Mouse (Mus musculus) kidney, embryonic 15.5 days (tissue): ENCODE measurements at regions not wholly inside any gene's neighbourhood (a gene's known extent, or its start where the extent isn't known, plus 50 kb on each side); places are given as distances from the start of the nearest gene placed in this dataset.

ENCODE experiments used
- ATAC-seq: fragments of 200-750 bp; cut with Nextera tagmentation; replicated peaks from 2 replicates; pipeline ENCODE4 v1.8.0; 2017; ENCODE audit warnings: moderate TSS enrichment; ENCODE audit not compliant: low FRiP score
- H3K27ac ChIP-seq: fragments of 300-500 bp; sonication (generic); 2 replicates; pipeline ENCODE4 v1.5.1; 2015; ENCODE audit warnings: mild to moderate bottlenecking, inconsistent platforms
- H3K27me3 ChIP-seq: fragments of 300-500 bp; sonication (generic); 2 replicates; pipeline ENCODE4 v1.6.1; 2015; ENCODE audit warnings: inconsistent platforms
- H3K36me3 ChIP-seq: fragments of 300-500 bp; sonication (generic); 2 replicates; pipeline ENCODE4 v1.6.1; 2015; ENCODE audit warnings: inconsistent platforms
- H3K4me1 ChIP-seq: fragments of 300-500 bp; sonication (generic); 2 replicates; pipeline ENCODE4 v1.6.1; 2015; ENCODE audit warnings: inconsistent platforms
- H3K4me2 ChIP-seq: fragments of 300-500 bp; sonication (generic); 2 replicates; pipeline ENCODE4 v1.6.1; 2015; ENCODE audit warnings: moderate library complexity, mild to moderate bottlenecking, inconsistent platforms
- H3K4me3 ChIP-seq: fragments of 300-500 bp; sonication (generic); replicated peaks from 2 replicates; pipeline ENCODE4 v1.5.1; 2015; ENCODE audit warnings: mild to moderate bottlenecking, inconsistent platforms
- H3K9ac ChIP-seq: fragments of 300-500 bp; sonication (generic); 2 replicates; pipeline ENCODE4 v1.6.1; 2015; ENCODE audit warnings: mild to moderate bottlenecking, inconsistent platforms
- H3K9me3 ChIP-seq: fragments of 300-500 bp; sonication (generic); replicated peaks from 2 replicates; pipeline ENCODE4 v1.6.1; 2016; ENCODE audit warnings: inconsistent platforms
- WGBS: fragments of 180-500 bp; shearing (Covaris S2); methylation state at CpG from one replicate; pipeline ENCODE4 v1.1.7; 2015; ENCODE audit warnings: mixed read lengths; 5-methylcytosine and 5-hydroxymethylcytosine counted together

DNA sequence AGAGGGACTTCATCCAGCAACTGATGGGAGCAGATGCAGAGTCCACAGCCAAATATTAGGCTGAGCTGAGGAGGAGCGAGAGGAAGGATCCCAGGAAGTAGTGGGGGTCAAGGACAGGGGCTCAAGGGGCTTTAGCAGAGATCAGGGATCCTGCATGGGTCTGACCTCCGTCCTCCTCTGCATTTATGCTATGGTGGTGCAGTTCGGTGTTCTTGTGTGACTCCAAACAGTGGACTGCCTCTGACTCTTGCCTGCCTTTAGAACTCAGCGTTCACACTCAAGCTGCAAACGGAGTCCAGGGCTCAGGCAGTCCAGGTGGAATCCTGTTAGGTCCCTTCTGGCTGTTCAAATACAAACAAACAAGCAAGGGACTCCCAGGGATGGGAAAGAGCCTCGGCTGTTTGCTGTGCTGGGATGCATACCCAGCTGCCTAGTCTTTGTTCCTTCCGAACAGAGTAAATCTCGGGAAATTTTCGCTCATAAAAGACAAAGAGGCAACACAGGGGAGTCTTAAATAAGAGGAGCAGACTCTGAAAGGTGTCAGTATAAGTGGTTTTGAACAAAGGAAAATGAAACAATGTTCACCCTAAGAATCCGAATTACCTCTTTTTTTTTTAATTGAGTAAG lies 1042.9 kb downstream of the Robo2 start:
- ATAC-seq: no peak; the same call in 1 of the 2 replicates
- Histone ChIP-seq H3K4me1 (peaks cover 5% of the 10 kb centered on the region; the same call in 1 of the 2 replicates), H3K9me3 (no peaks in the 10 kb centered on the region), H3K36me3 (no peaks in the 10 kb centered on the region), H3K27ac (no peak overlapping the region), H3K9ac (no peak overlapping the region), H3K4me2 (peak overlapping the region; percentile 40; the same call in 1 of the 2 replicates), H3K27me3 (no peaks in the 10 kb centered on the region), H3K4me3 (no peak overlapping the region)
- WGBS: 46% methylated on average over 10 of the region's 10 CpGs

DNA sequence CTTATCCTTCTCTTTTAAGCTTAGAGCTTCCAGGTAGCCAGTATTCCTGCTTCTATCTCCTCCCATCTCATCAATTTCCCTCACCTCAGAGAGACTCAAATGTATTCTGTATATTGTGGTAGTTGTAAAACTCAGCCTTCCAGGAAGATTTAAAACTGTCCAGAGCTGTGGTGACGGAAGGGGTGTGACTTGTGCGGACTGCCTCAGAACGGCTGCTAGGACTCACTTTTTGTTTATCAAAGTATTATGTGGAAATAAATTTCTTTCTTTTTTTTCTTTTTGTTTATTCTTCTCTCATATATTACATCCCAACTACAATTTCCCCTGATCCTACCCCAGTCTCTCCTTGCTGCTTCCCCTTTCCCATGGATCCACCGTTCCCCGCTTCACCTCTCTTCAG lies 1043.7 kb downstream of the Robo2 start:
- Histone ChIP-seq H3K27me3 (no peaks in the 10 kb centered on the region), H3K9ac (no peak overlapping the region), H3K9me3 (no peaks in the 10 kb centered on the region), H3K4me2 (peak overlapping the region; percentile 40), H3K4me3 (0 out of 2 replicates have a peak overlapping the region, but pooled peaks have one; percentile 2), H3K36me3 (no peaks in the 10 kb centered on the region), H3K27ac (no peak overlapping the region), H3K4me1 (peaks cover 5% of the 10 kb centered on the region; the same call in 1 of the 2 replicates)
- no peak for ATAC-seq
- WGBS: 52% methylated on average over 5 of the region's 5 CpGs

DNA sequence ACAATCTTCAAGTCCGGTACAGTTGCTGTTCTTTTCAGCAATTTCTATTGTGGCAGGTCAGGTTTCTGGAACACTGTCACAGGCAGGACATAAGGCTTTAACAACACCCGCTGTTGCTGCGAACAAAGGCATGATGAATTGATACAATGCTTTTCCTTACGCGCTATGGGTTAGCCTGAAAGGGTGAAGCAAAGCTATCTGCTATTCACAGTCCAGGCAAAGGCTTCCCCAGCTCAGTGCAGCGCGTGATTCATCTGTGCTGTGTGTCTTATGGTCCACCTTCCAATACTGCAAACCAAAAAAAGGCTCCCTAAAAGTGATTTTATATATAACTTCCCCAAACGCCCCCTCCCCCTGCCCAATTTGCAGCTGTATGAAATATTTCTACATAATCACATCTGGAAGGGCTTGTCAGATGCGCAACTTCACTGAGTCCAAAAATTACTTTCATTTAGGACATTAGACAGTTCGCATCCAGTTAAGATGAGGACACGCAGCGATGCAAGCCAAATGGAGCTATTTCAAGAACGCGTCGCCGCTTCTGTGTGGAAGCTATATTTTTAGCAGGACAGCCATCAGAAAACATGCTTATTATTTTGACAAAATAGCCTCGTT lies 1044.3 kb downstream of the Robo2 start:
- Histone ChIP-seq H3K36me3 (no peaks in the 10 kb centered on the region), H3K4me1 (peaks cover 5% of the 10 kb centered on the region; the same call in 1 of the 2 replicates), H3K27ac (no peak overlapping the region), H3K9ac (no peak overlapping the region), H3K27me3 (no peaks in the 10 kb centered on the region), H3K9me3 (no peaks in the 10 kb centered on the region), H3K4me2 (peak overlapping the region; percentile 40), H3K4me3 (0 out of 2 replicates have a peak overlapping the region, but pooled peaks have one; percentile 2)
- whole genome bisulfite sequencing: 66% methylated on average over 17 of the region's 17 CpGs
- ATAC-seq: no peak

DNA sequence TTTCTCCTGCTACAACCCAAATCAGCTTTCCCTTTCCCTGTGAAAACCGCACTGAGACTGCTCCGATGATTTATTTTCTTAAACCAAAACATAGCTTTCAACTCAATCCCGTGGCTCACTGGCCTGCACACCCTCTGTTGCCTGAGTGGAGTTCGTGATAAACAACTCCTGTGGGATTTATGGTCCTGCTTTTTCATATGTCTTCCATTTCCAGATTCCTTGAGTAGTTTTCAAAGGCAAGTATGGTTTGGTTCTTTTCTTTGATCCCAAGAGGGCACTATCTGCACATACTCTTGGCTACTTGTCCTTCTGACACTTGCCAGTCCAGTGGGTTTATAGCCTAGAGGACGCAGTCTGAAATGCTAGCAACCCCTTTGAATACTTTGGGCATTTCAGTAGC lies 1042.6 kb downstream of the Robo1 start:
- peak; percentile 83 for ATAC-seq
- Histone ChIP-seq H3K4me2 (peak overlapping the region; percentile 33; the same call in 1 of the 2 replicates), H3K9me3 (no peaks in the 10 kb centered on the region)

DNA sequence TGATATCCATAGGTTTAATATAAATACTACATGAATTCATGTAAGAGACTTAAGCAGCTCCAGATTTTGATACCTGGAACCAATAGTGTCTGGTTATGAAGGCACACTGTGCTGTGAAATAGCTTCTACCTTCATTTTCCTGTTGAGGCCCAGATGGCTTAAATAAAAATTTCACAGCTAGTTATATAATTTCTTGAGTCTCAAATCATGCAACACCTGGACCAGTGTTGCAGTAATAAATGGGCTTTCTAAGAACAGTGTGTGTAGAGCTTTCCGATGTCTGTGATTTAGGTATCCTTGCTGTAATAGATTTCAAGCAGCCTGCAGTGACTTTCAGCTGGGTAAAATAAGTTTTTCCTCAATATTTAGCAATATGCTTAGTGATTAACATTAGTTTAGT lies 1035.8 kb downstream of the Robo1 start:
- Histone ChIP-seq H3K27me3 (no peaks in the 10 kb centered on the region), H3K4me1 (no peaks in the 10 kb centered on the region), H3K4me2 (no peak overlapping the region), H3K9ac (no peak overlapping the region), H3K4me3 (no peak overlapping the region), H3K27ac (no peak overlapping the region), H3K9me3 (no peaks in the 10 kb centered on the region), H3K36me3 (no peaks in the 10 kb centered on the region)
- 91% methylated on average over 1 of the region's 1 CpGs for WGBS
- no peak for ATAC-seq

More for the DNA sequence above, 1042.6 kb downstream of the Robo1 start:
- no peak overlapping the region for H3K4me3 ChIP-seq
- H3K9ac ChIP-seq: no peak overlapping the region
- H3K27ac ChIP-seq: no peak overlapping the region
- 0 out of 2 replicates have a peak, but pooled peaks cover 8% of the 10 kb centered on the region for H3K4me1 ChIP-seq
- H3K36me3 ChIP-seq: no peaks in the 10 kb centered on the region
- no peaks in the 10 kb centered on the region for H3K27me3 ChIP-seq
- WGBS: 14% methylated on average over 5 of the region's 5 CpGs

DNA sequence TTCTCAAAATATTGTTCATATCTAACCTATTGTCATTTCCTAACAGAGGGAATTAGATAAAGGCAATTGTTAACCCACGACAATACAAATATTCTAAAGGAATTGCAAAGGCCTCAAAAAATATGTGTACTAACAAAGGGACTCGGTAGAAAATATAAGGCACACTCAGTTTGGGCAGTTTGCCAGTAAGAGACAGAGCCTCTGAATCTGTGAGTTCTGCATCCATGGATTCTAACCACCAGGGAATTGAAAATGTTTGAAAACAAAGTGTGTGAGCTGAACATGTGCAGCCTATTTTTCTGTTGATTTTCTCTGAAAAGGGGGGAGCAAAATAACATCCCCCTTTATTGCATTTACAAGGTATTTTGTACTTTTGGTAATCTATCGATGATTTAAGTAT lies 1035.4 kb downstream of the Robo1 start:
- Histone ChIP-seq H3K4me2 (no peak overlapping the region), H3K27ac (no peak overlapping the region), H3K9me3 (no peaks in the 10 kb centered on the region), H3K4me1 (no peaks in the 10 kb centered on the region), H3K36me3 (no peaks in the 10 kb centered on the region), H3K27me3 (no peaks in the 10 kb centered on the region), H3K9ac (no peak overlapping the region), H3K4me3 (no peak overlapping the region)
- WGBS: 71% methylated on average over 3 of the region's 3 CpGs
- no peak for ATAC-seq

DNA sequence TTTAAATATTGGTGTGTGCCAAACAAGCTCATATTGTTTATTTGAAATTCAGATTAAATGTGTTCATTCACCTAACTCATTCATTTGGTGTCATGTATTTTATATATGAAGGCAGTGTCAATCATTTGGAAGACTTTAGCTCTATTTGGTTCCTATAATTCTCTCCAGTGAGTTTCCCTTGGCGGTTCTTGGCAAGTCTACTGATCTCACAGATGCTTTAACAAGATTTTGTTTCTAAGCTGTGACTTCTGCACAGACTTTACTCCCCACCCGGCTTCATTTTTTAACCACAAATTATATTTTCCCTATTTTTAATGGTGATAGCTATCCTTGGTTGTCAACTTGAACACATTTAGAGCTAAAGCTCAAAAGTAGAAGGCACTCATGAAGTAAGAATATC lies 1009.5 kb downstream of the Robo1 start:
- no peak overlapping the region for H3K4me2 ChIP-seq
- ATAC-seq: no peak
- no peak overlapping the region for H3K27ac ChIP-seq
- WGBS: 93% methylated on average over 2 of the region's 2 CpGs
- H3K9ac ChIP-seq: no peak overlapping the region
- no peaks in the 10 kb centered on the region for H3K27me3 ChIP-seq
- H3K36me3 ChIP-seq: no peaks in the 10 kb centered on the region
- no peak overlapping the region for H3K4me3 ChIP-seq
- no peaks in the 10 kb centered on the region for H3K4me1 ChIP-seq
- H3K9me3 ChIP-seq: no peaks in the 10 kb centered on the region

DNA sequence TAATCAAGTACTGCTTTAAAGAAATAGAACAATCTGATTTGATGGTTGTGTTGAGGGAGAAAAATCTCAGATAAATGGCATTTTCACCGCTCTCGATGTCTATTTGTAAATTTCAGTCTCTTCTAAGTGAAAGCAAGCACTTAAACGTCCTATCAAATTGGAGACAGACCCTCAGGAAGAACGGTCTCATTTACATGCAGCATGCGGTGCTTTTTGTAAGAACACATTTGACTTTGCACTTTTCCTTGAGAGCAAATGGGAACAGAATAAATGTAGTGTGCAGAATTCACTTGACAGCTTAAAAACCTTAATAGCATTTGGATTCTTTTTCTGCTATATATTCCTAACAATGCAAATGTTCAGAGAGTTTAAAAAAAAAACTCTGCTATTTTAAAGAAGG lies 1002.0 kb downstream of the Robo1 start:
- Histone ChIP-seq H3K9me3 (no peaks in the 10 kb centered on the region), H3K27ac (no peak overlapping the region), H3K27me3 (no peaks in the 10 kb centered on the region), H3K4me2 (no peak overlapping the region), H3K36me3 (no peaks in the 10 kb centered on the region), H3K4me1 (no peaks in the 10 kb centered on the region), H3K4me3 (no peak overlapping the region), H3K9ac (no peak overlapping the region)
- 80% methylated on average over 5 of the region's 5 CpGs for WGBS
- ATAC-seq: no peak

DNA sequence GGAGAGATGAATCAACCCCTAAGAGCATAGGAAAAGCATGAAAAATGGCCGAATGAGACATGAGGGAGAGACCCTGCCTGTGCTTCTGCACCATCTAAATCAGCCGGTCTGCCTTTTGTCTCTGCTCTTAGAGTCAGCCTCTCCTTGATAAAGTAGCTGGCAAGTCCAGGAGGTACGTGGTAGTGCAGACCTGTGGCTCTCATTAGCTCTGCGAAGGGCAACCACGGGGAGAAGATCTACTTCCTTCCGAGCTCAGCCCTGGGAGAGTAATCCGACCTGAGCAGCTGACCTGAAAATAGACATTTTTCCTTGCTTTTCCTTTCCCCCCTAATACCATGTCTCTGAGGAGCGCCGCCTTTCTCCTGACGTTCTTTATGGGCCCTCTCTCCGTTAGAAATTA lies 971.8 kb downstream of the Robo1 start:
- ATAC-seq: peak; percentile 73
- H3K4me2 ChIP-seq: peak overlapping the region; percentile 52
- no peaks in the 10 kb centered on the region for H3K36me3 ChIP-seq
- H3K4me1 ChIP-seq: peaks cover 8% of the 10 kb centered on the region; the same call in 1 of the 2 replicates
- H3K27me3 ChIP-seq: no peaks in the 10 kb centered on the region
- no peak overlapping the region for H3K9ac ChIP-seq
- no peak overlapping the region for H3K27ac ChIP-seq
- WGBS: 13% methylated on average over 11 of the region's 11 CpGs
- H3K9me3 ChIP-seq: no peaks in the 10 kb centered on the region
- H3K4me3 ChIP-seq: peak overlapping the region; percentile 24

DNA sequence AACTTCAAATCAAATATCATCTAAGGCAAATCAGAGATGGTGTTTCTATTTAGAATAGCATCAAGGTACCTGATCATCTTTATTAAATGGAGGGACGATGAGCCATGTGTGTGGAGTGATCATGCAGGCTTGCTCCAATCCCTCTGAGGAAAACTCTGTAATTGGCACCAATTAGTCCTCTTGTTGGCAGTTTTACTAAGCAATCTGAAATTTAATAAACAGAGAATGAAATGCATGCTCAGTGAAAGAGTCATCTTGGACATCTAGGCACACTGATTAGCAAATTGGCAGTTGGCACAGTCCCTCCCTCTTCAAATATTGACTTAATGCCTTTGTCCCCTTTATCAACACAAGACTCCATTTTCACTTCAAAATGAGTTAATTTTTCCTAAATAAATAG lies 951.6 kb downstream of the Robo1 start:
- Histone ChIP-seq H3K4me3 (no peak overlapping the region), H3K9ac (no peak overlapping the region), H3K9me3 (no peaks in the 10 kb centered on the region), H3K27ac (no peak overlapping the region), H3K4me2 (no peak overlapping the region), H3K36me3 (no peaks in the 10 kb centered on the region), H3K27me3 (no peaks in the 10 kb centered on the region), H3K4me1 (no peaks in the 10 kb centered on the region)
- WGBS: 87% methylated on average over 1 of the region's 1 CpGs
- no peak for ATAC-seq

DNA sequence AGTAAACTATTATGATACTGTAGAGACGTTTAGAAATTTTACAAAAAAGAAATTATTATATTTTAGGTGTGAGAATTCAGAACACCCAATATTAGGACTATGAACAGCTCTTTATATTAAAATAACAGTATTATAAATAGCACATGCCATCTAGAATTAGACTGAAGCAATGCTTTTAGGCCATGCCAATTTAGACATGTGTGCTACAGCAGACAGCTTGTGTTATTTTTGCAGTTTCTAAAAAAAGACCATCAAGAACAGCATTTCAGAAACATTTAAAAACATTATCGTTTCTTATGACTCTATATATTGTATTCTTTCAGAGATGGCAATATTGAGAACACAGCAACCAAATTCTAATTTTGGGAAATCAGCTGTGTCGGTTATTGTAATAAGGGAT lies 951.2 kb downstream of the Robo1 start:
- Histone ChIP-seq H3K4me3 (no peak overlapping the region), H3K27ac (no peak overlapping the region), H3K9me3 (no peaks in the 10 kb centered on the region), H3K36me3 (no peaks in the 10 kb centered on the region), H3K4me1 (no peaks in the 10 kb centered on the region), H3K4me2 (no peak overlapping the region), H3K9ac (no peak overlapping the region), H3K27me3 (no peaks in the 10 kb centered on the region)
- no peak for ATAC-seq
- 85% methylated on average over 3 of the region's 3 CpGs for WGBS

DNA sequence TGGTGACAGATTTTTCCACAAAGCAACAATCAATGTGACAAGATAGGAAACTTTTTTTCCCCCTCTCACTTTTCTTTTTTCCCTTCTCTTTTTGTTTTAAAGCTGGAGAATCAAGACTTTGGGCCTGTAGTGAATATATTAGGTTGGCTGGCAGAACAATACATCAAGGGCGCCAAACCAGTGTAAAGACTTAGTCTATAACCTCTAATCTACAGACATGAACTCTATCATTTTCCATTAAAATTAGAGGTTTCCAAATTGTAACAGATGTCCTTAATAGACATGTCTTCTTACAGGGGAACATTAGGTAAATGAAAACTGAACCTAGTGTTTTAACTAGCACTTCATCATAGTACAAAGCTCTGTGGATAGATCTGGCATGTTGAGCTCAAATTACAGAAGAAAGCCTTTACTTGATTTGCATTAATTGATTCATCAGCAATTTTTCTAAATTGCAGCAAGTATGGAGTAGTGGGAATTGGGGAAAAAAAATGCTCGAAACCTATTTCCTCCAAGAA lies 937.0 kb downstream of the Robo1 start:
- Histone ChIP-seq H3K4me2 (no peak overlapping the region), H3K9me3 (no peaks in the 10 kb centered on the region), H3K9ac (no peak overlapping the region), H3K36me3 (no peaks in the 10 kb centered on the region), H3K27me3 (no peaks in the 10 kb centered on the region), H3K27ac (no peak overlapping the region), H3K4me1 (no peaks in the 10 kb centered on the region), H3K4me3 (no peak overlapping the region)
- ATAC-seq: no peak
- WGBS: 74% methylated on average over 2 of the region's 2 CpGs
